13 mouse cellular contexts compared by ENCODE assay signal in the genomic region with DNA sequence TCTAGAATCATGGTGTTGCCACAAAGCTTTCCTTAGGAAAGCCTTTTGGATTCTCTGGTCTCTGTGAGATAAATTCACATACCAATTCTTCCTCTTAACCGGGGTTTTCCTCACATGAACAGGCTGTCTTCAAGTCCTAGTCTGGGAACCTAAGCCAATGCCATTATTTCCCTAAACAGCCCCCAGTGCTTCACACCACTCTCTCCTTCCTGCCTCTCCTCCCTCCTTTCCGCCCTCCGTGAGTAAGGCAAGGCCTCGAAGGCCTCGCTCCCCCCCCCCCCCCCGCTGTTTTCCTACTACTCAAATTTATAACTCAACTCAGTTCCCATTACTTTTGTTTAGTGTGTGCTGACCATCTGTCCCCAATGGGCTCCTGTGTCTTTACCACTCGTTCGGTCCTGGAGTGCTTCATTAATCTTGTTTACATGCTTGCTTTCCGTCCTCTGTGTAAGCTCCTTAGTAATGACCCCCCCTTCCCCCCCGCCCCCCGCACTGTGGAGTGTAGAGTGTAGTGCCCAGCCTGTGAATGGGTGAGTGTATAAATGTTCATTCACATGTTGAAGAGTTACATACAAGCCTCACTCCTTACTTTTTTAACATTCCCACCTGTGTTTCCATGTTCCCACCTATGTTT.
DNase-seq lines count a peak whose midpoint lies in the region; ATAC-seq and TF ChIP-seq lines count a peak whose summit lies in the region.
"Had no signal": no experiment of that assay in that cellular context is flagged by ENCODE, and none has a peak within 500 bp of the region (broad histone marks: within the 10 kb centered on the region; RNA-seq: fewer than 3 reads in every experiment).

No protein-coding gene starts in this region.

- H3K36me3 ChIP-seq in kidney, postnatal 0 days (ENCODE audit: insufficient read depth, low read length): no peaks in the 10 kb centered on the region
- H3K36me3 ChIP-seq in forebrain, embryonic 16.5 days (ENCODE audit: control insufficient read depth, insufficient read depth): no peaks in the 10 kb centered on the region
- no peaks in the 10 kb centered on the region for H3K36me3 ChIP-seq in limb, embryonic 11.5 days (ENCODE audit: control insufficient read depth, insufficient read depth, low read length)
- H3K36me3 ChIP-seq in neural tube, embryonic 13.5 days: no peaks in the 10 kb centered on the region

- no peaks in the 10 kb centered on the region for H3K27me3 ChIP-seq in kidney, postnatal 0 days (ENCODE audit: insufficient read depth, low read length)
- no peaks in the 10 kb centered on the region for H3K27me3 ChIP-seq in forebrain, embryonic 16.5 days (replicated peaks; ENCODE audit: control insufficient read depth, insufficient read depth, low read length)
- H3K27me3 ChIP-seq in limb, embryonic 11.5 days (ENCODE audit: control insufficient read depth, insufficient read depth, low read length): no peaks in the 10 kb centered on the region
- no peaks in the 10 kb centered on the region for H3K27me3 ChIP-seq in neural tube, embryonic 13.5 days

- WGBS in kidney, postnatal 0 days: 37% methylated on average over 11 of the region's 11 CpGs
- WGBS in forebrain, embryonic 16.5 days: 28% methylated on average over 9 of the region's 11 CpGs
- 24% methylated on average over 10 of the region's 11 CpGs for WGBS in limb, embryonic 11.5 days
- WGBS in neural tube, embryonic 13.5 days: 32% methylated on average over 7 of the region's 11 CpGs

- H3K4me2 ChIP-seq in kidney, postnatal 0 days (ENCODE audit: low read length): no peak overlapping the region
- H3K4me2 ChIP-seq in forebrain, embryonic 16.5 days (ENCODE audit: low read length): no peak overlapping the region
- H3K4me2 ChIP-seq in limb, embryonic 11.5 days (ENCODE audit: low read depth, severe bottlenecking): no peak overlapping the region
- no peak overlapping the region for H3K4me2 ChIP-seq in neural tube, embryonic 13.5 days

- no peak for TF ChIP-seq CTCF in kidney, postnatal 0 days (IDR thresholded peaks at IDR 0.05; ENCODE audit: low read depth)

- no peaks in the 10 kb centered on the region for H3K4me1 ChIP-seq in kidney, postnatal 0 days (replicated peaks; ENCODE audit: insufficient read depth, low read length)
- H3K4me1 ChIP-seq in forebrain, embryonic 16.5 days (replicated peaks; ENCODE audit: control insufficient read depth, insufficient read depth, low read length): peaks cover 14% of the 10 kb centered on the region
- H3K4me1 ChIP-seq in limb, embryonic 11.5 days (ENCODE audit: control insufficient read depth, insufficient read depth, low read length): peaks cover 2% of the 10 kb centered on the region; the same call in 1 of the 2 replicates
- peaks cover 16% of the 10 kb centered on the region for H3K4me1 ChIP-seq in neural tube, embryonic 13.5 days (replicated peaks)

- DNase-seq in kidney, postnatal 0 days (ENCODE audit: low spot score): peak; percentile 11
- no peak for DNase-seq in kidney, adult 9 months
- DNase-seq in limb, embryonic 11.5 days (ENCODE audit: low spot score): peak; percentile 24
- no peak for DNase-seq in right cerebral cortex, postnatal 4 days
- no peak for DNase-seq in lung, postnatal 10 days
- no peak for DNase-seq in heart, adult 9 months (ENCODE audit: low spot score in 2 of 2)
- DNase-seq: adrenal gland, postnatal 14 days; cerebellum, adult 9-11 months; kidney, postnatal 36 days; lung, adult 2 months; thymus, postnatal 36 days had no signal

- no peak overlapping the region for H3K9ac ChIP-seq in kidney, postnatal 0 days (ENCODE audit: low read depth, low read length)
- no peak overlapping the region for H3K9ac ChIP-seq in forebrain, embryonic 16.5 days (replicated peaks; ENCODE audit: low read depth, low read length)
- no peak overlapping the region for H3K9ac ChIP-seq in limb, embryonic 11.5 days (ENCODE audit: low read length)
- no peak overlapping the region for H3K9ac ChIP-seq in neural tube, embryonic 13.5 days

- H3K27ac ChIP-seq in kidney, postnatal 0 days: no peak overlapping the region
- H3K27ac ChIP-seq in forebrain, embryonic 16.5 days (ENCODE audit: low read length): no peak overlapping the region
- no peak overlapping the region for H3K27ac ChIP-seq in limb, embryonic 11.5 days (replicated peaks; ENCODE audit: low read depth, low read length)
- H3K27ac ChIP-seq in neural tube, embryonic 13.5 days (replicated peaks): no peak overlapping the region

- H3K4me3 ChIP-seq in kidney, postnatal 0 days (replicated peaks; ENCODE audit: low read depth, low read length): no peak overlapping the region
- H3K4me3 ChIP-seq in forebrain, embryonic 16.5 days (replicated peaks; ENCODE audit: low read length): no peak overlapping the region
- no peak overlapping the region for H3K4me3 ChIP-seq in limb, embryonic 11.5 days (ENCODE audit: low read depth, low read length)
- H3K4me3 ChIP-seq in neural tube, embryonic 13.5 days: no peak overlapping the region

- no peak for ATAC-seq in kidney, postnatal 0 days (replicated peaks; ENCODE audit: low FRiP score, low read depth)
- peak; percentile 28; the same call in 1 of the 2 replicates for ATAC-seq in forebrain, embryonic 16.5 days
- peak; percentile 65; the same call in 1 of the 2 replicates for ATAC-seq in limb, embryonic 11.5 days (ENCODE audit: insufficient number of reproducible peaks, low FRiP score, low TSS enrichment, low read depth)
- peak; percentile 63 for ATAC-seq in neural tube, embryonic 13.5 days (ENCODE audit: low read depth)

- H3K9me3 ChIP-seq in kidney, postnatal 0 days (replicated peaks; ENCODE audit: low read length): no peaks in the 10 kb centered on the region
- H3K9me3 ChIP-seq in forebrain, embryonic 16.5 days (ENCODE audit: control insufficient read depth, low read length): no peaks in the 10 kb centered on the region
- H3K9me3 ChIP-seq in limb, embryonic 11.5 days (ENCODE audit: control insufficient read depth, low read length): no peaks in the 10 kb centered on the region
- no peaks in the 10 kb centered on the region for H3K9me3 ChIP-seq in neural tube, embryonic 13.5 days

Comparison
In these comparisons a context has a peak if more than half of its experiments do, and no peak if none do; other contexts are left out.
1. DNase-seq: peak in kidney, postnatal 0 days (single experiment) and limb, embryonic 11.5 days (single experiment); none in kidney, adult 9 months (single experiment), right cerebral cortex, postnatal 4 days (single experiment), lung, postnatal 10 days (single experiment) and heart, adult 9 months (0 of 2).